Mouse (Mus musculus) neural tube, embryonic 14.5 days (tissue): ENCODE results near the gene Efna2. TPM values are rescaled to one million over a fixed set of nuclear protein-coding genes. Genes with fewer than 3 reads are reported as not detected.

Source experiments
- ATAC-seq: fragments of 200-750 bp; cut with Nextera tagmentation; 2 replicates; pipeline ENCODE4 v1.8.0; 2017; ENCODE audit warnings: low read depth, mild to moderate bottlenecking, moderate TSS enrichment, moderate library complexity
- H3K27ac ChIP-seq: fragments of 300-500 bp; sonication (generic); 2 replicates; pipeline ENCODE4 v1.5.1; 2014; ENCODE audit warnings: low read depth, mild to moderate bottlenecking, control low read depth, low read length, moderate library complexity, mixed read lengths
- H3K27me3 ChIP-seq: fragments of 300-500 bp; sonication (generic); 2 replicates; pipeline ENCODE4 v1.6.1; 2014; ENCODE audit warnings: low read length; ENCODE audit not compliant: control insufficient read depth, insufficient read depth
- H3K36me3 ChIP-seq: fragments of 300-500 bp; sonication (generic); 2 replicates; pipeline ENCODE4 v1.6.1; 2014; ENCODE audit warnings: low read length, mixed read lengths; ENCODE audit not compliant: control insufficient read depth, insufficient read depth
- H3K4me1 ChIP-seq: fragments of 300-500 bp; sonication (generic); 2 replicates; pipeline ENCODE4 v1.6.1; 2014; ENCODE audit warnings: low read length; ENCODE audit not compliant: control insufficient read depth, insufficient read depth
- H3K4me2 ChIP-seq: fragments of 300-500 bp; sonication (generic); 2 replicates; pipeline ENCODE4 v1.6.1; 2014; ENCODE audit warnings: mild to moderate bottlenecking, low read depth, low read length, control low read depth
- H3K4me3 ChIP-seq: fragments of 300-500 bp; sonication (generic); 2 replicates; pipeline ENCODE4 v1.5.1; 2014; ENCODE audit warnings: low read depth, low read length, control low read depth, mixed read lengths
- H3K9ac ChIP-seq: fragments of 300-500 bp; sonication (generic); replicated peaks from 2 replicates; pipeline ENCODE4 v1.6.1; 2014; ENCODE audit warnings: low read depth, mild to moderate bottlenecking, control low read depth, low read length, mixed read lengths
- H3K9me3 ChIP-seq: fragments of 300-500 bp; sonication (generic); 2 replicates; pipeline ENCODE4 v1.6.1; 2016; ENCODE audit warnings: low read length; ENCODE audit not compliant: control insufficient read depth
- WGBS: fragments of 180-500 bp; shearing (Covaris S2); extraction: QIAGEN DNeasy Blood & Tissue Kit; methylation state at CpG from one replicate; pipeline ENCODE4 v1.1.7; 2014; 5-methylcytosine and 5-hydroxymethylcytosine counted together
- polyA plus RNA-seq: library from polyadenylated mRNA; unstranded; fragments of >200 nt; fragmentation: Nextera tagmentation; extraction: Ambion mirVana; gene quantifications from 2 replicates; pipeline ENCODE4 v1.2.1, GENCODE M21; 2014

Gene Efna2
- polyA plus RNA-seq, 1 experiment from 2014 or later: 24.0 TPM

DNA sequence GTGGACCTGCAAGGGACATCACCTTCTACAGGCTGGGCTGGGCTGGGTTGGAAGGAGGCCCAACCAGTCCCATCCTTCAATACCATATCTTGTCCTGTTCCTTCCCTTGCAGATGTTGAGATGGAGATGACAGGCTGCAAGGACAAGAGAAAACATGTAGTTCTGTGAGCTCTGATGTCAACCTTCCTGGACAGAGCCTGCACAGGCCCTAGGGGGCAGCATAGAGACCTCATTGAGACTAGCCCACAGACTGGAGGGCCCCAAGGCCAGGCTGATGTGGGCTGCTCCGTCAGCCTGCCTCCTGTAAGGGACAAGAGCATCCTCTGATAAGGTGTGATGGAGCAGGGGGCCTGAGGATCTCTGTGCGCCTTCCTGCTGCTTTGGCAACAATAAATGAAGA lies 4.6 kb upstream of the Efna2 start:
- WGBS: 65% methylated on average over 2 of the region's 2 CpGs
- Histone ChIP-seq H3K4me1 (peaks cover 20% of the 10 kb centered on the region), H3K36me3 (peaks cover 24% of the 10 kb centered on the region), H3K27me3 (no peaks in the 10 kb centered on the region), H3K4me3 (no peak overlapping the region), H3K9me3 (no peaks in the 10 kb centered on the region), H3K9ac (no peak overlapping the region), H3K4me2 (no peak overlapping the region), H3K27ac (no peak overlapping the region)
- no peak for ATAC-seq

GRCm38 (mm10) chr10:80175536-80176269 lies 3.6 kb upstream of the Efna2 start:
- Histone ChIP-seq H3K4me1 (peaks cover 25% of the 10 kb centered on the region), H3K9me3 (no peaks in the 10 kb centered on the region), H3K27me3 (no peaks in the 10 kb centered on the region), H3K4me2 (no peak overlapping the region), H3K4me3 (0 out of 2 replicates have a peak overlapping the region, but pooled peaks have one; percentile 4), H3K27ac (no peak overlapping the region), H3K36me3 (peaks cover 14% of the 10 kb centered on the region), H3K9ac (no peak overlapping the region)
- ATAC-seq: no peak
- WGBS: 17% methylated on average over 4 of the region's 4 CpGs

- Histone ChIP-seq H3K9ac (no peak overlapping the region), H3K4me2 (no peak overlapping the region), H3K4me3 (0 out of 2 replicates have a peak overlapping the region, but pooled peaks have one; percentile 4), H3K36me3 (peaks cover 10% of the 10 kb centered on the region), H3K9me3 (no peaks in the 10 kb centered on the region), H3K27me3 (no peaks in the 10 kb centered on the region), H3K4me1 (peaks cover 31% of the 10 kb centered on the region), H3K27ac (no peak overlapping the region)
- ATAC-seq: no peak
- 85% methylated on average over 5 of the region's 5 CpGs for WGBS
These were observed 2.9 kb upstream of the Efna2 start for GRCm38 (mm10) chr10:80176270-80176834.

GRCm38 (mm10) chr10:80177441-80178279 lies 1.6 kb upstream of the Efna2 start:
- H3K9ac ChIP-seq: no peak overlapping the region
- peaks cover 25% of the 10 kb centered on the region for H3K4me1 ChIP-seq
- no peaks in the 10 kb centered on the region for H3K27me3 ChIP-seq
- 63% methylated on average over 7 of the region's 7 CpGs for WGBS
- no peak overlapping the region for H3K27ac ChIP-seq
- no peak overlapping the region for H3K4me3 ChIP-seq
- H3K4me2 ChIP-seq: no peak overlapping the region
- no peaks in the 10 kb centered on the region for H3K9me3 ChIP-seq
- no peak for ATAC-seq
- H3K36me3 ChIP-seq: no peaks in the 10 kb centered on the region

GRCm38 (mm10) chr10:80180288-80180687 lies 1.0 kb downstream of the Efna2 start:
- Histone ChIP-seq H3K4me1 (peaks cover 24% of the 10 kb centered on the region), H3K4me2 (peak overlapping the region; percentile 91), H3K4me3 (peak overlapping the region; percentile 73), H3K27ac (no peak overlapping the region), H3K36me3 (peaks cover 3% of the 10 kb centered on the region; the same call in 1 of the 2 replicates), H3K9me3 (no peaks in the 10 kb centered on the region), H3K9ac (peak overlapping the region; percentile 97), H3K27me3 (no peaks in the 10 kb centered on the region)
- 48% methylated on average over 6 of the region's 6 CpGs for WGBS
- ATAC-seq: no peak

DNA sequence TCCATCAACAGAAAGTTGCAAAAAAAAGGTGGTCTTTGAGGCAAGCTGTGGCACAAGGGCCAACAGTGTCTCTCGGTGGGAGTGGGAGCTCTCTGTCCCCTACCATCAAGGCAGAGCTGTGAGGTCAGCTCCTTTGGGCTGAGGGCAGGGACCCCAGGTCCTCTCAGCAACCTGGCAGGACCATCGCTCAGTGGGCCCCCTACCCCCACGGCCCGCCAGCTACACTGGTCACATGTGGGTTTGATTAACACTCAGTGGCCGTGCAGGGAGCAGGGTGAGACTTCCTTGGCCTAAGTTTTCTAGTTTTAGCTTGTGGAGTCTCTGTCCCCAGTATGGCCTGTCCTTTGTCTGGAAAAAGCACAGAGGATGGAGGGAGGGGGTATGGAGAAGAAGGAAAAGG lies 1.5 kb downstream of the Efna2 start:
- Histone ChIP-seq H3K4me1 (peaks cover 24% of the 10 kb centered on the region), H3K27me3 (no peaks in the 10 kb centered on the region), H3K36me3 (peaks cover 3% of the 10 kb centered on the region; the same call in 1 of the 2 replicates), H3K9ac (peak overlapping the region; percentile 97), H3K4me3 (peak overlapping the region; percentile 73), H3K4me2 (peak overlapping the region; percentile 91), H3K27ac (no peak overlapping the region), H3K9me3 (no peaks in the 10 kb centered on the region)
- no peak for ATAC-seq
- WGBS: 42% methylated on average over 5 of the region's 5 CpGs

GRCm38 (mm10) chr10:80182547-80182946 lies 3.3 kb downstream of the Efna2 start:
- WGBS: 94% methylated on average over 7 of the region's 7 CpGs
- Histone ChIP-seq H3K9ac (no peak overlapping the region), H3K4me3 (no peak overlapping the region), H3K27me3 (no peaks in the 10 kb centered on the region), H3K9me3 (no peaks in the 10 kb centered on the region), H3K27ac (no peak overlapping the region), H3K36me3 (peaks cover 11% of the 10 kb centered on the region), H3K4me2 (no peak overlapping the region), H3K4me1 (peaks cover 24% of the 10 kb centered on the region)
- no peak for ATAC-seq

DNA sequence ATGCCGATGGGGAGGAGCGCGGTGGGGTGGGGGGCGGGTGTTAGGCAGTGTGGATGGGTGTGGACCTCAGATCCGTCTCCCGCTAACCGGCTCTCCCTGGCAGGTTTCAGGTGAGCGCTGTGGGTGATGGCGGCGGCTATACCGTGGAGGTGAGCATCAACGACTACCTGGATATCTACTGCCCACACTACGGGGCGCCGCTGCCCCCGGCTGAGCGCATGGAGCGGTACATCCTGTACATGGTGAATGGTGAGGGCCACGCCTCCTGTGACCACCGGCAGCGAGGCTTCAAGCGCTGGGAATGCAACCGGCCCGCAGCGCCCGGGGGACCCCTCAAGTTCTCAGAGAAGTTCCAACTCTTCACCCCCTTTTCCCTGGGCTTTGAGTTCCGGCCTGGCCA lies 7.4 kb downstream of the Efna2 start:
- H3K4me3 ChIP-seq: no peak overlapping the region
- no peaks in the 10 kb centered on the region for H3K9me3 ChIP-seq
- 32% methylated on average over 26 of the region's 27 CpGs for WGBS
- no peak overlapping the region for H3K4me2 ChIP-seq
- H3K9ac ChIP-seq: no peak overlapping the region
- H3K36me3 ChIP-seq: peaks cover 25% of the 10 kb centered on the region
- H3K27ac ChIP-seq: no peak overlapping the region
- no peaks in the 10 kb centered on the region for H3K27me3 ChIP-seq
- ATAC-seq: no peak
- peaks cover 16% of the 10 kb centered on the region for H3K4me1 ChIP-seq

DNA sequence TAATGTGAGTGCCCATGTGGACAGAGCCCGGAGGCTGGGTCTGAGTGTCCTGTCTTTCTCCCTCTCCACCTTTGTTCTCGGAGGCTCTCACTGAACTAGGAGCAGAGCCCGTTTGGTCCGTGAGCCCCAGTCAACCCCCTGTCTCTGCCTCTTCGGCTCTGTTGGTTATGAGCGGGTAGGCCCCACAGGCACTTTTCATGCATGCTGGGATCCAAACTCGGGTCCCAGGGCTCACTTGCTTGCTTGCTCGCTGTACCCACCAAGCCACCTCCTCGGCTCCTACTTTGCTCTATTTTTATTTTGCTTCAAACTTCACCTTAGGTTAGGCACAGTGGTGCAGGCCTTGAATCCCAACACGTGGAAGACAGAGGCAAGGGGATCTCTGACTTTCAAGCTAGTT lies 8.5 kb downstream of the Efna2 start:
- peaks cover 12% of the 10 kb centered on the region for H3K4me1 ChIP-seq
- ATAC-seq: no peak
- H3K27me3 ChIP-seq: no peaks in the 10 kb centered on the region
- 87% methylated on average over 10 of the region's 10 CpGs for WGBS
- H3K36me3 ChIP-seq: peaks cover 25% of the 10 kb centered on the region
- no peak overlapping the region for H3K27ac ChIP-seq
- H3K9me3 ChIP-seq: no peaks in the 10 kb centered on the region
- H3K4me3 ChIP-seq: no peak overlapping the region
- no peak overlapping the region for H3K4me2 ChIP-seq
- H3K9ac ChIP-seq: no peak overlapping the region
